Mouse (Mus musculus) spleen, adult 2 months (tissue): ENCODE measurements around the gene Pde6h. TPM values are rescaled to one million over a fixed set of nuclear protein-coding genes. Genes with fewer than 3 reads are reported as not detected.
A peak's percentile ranks its signal among the peaks of the same experiment; 100 is the strongest.

Experiments used
- DNase-seq, 2 experiments: peaks; one replicate each; pipeline versions ENCODE4 v3.0.0 to v3.0.0-alpha.2; 2012 to 2021; ENCODE audit warnings: low spot score in 2 of 2, low read depth in 1 of 2
- H3K27ac ChIP-seq: fragments of 200-500 bp; 2 replicates; pipeline ENCODE4 v1.5.1; 2012; ENCODE audit warnings: low read length, inconsistent platforms; ENCODE audit not compliant: insufficient read depth
- H3K27me3 ChIP-seq: fragments of 200-500 bp; 2 replicates; pipeline ENCODE4 v1.6.1; 2012; ENCODE audit warnings: mild to moderate bottlenecking, moderate library complexity, low read length, inconsistent platforms; ENCODE audit not compliant: control insufficient read depth, insufficient read depth
- H3K36me3 ChIP-seq: fragments of 200-500 bp; 2 replicates; pipeline ENCODE4 v1.6.1; 2012; ENCODE audit warnings: mild to moderate bottlenecking, low read length, inconsistent platforms; ENCODE audit not compliant: control insufficient read depth, insufficient read depth
- H3K4me1 ChIP-seq: fragments of 200-500 bp; 2 replicates; pipeline ENCODE4 v1.6.1; 2011; ENCODE audit warnings: inconsistent platforms; ENCODE audit not compliant: control insufficient read depth, insufficient read depth, insufficient read length
- H3K4me3 ChIP-seq: fragments of 200-500 bp; 2 replicates; pipeline ENCODE4 v1.5.1; 2011; ENCODE audit warnings: mild to moderate bottlenecking, inconsistent platforms; ENCODE audit not compliant: insufficient read depth, insufficient read length; ENCODE audit errors: extremely low read depth
- CTCF ChIP-seq: fragments of 200-500 bp; IDR thresholded peaks from 2 replicates; pipeline ENCODE4 v1.5.1; 2011; ENCODE audit warnings: mild to moderate bottlenecking, inconsistent platforms; ENCODE audit not compliant: insufficient read depth, insufficient read length, insufficient replicate concordance; ENCODE audit errors: extremely low read depth
- POLR2A ChIP-seq: fragments of 200-500 bp; IDR thresholded peaks from 2 replicates; pipeline ENCODE4 v1.6.1; 2011; ENCODE audit warnings: low read depth, low read length, inconsistent platforms
- WGBS: fragments of 180-500 bp; shearing (Covaris S2); methylation state at CpG from one replicate; pipeline ENCODE4 v1.1.7; 2018; 5-methylcytosine and 5-hydroxymethylcytosine counted together
- polyA plus RNA-seq: library from polyadenylated mRNA; depleted of rRNA; stranded (reverse); fragments of >200 nt; gene quantifications from 2 replicates; pipeline ENCODE4 v1.2.3, GENCODE M21; 2012

Pde6h gene
- polyA plus RNA-seq, 1 experiment, result 0.01 TPM

GRCm38 (mm10) chr6:136930677-136931076, 7.0 kb downstream of the Pde6h start:
- peak overlapping the region; percentile 84 for H3K27ac ChIP-seq
- H3K27me3 ChIP-seq, result no peaks in the 10 kb centered on the region
- peak overlapping the region; percentile 12; the same call in 1 of the 2 replicates for H3K4me3 ChIP-seq
- TF ChIP-seq CTCF, result no peak
- DNase-seq, result peak; percentile 81 to 82
- WGBS, result under 1% methylated on average over 12 of the region's 12 CpGs
- H3K36me3 ChIP-seq, result peaks cover 70% of the 10 kb centered on the region
- peaks cover 21% of the 10 kb centered on the region; the same call in 1 of the 2 replicates for H3K4me1 ChIP-seq

GRCm38 (mm10) chr6:136931246-136931645, 7.6 kb downstream of the Pde6h start:
- Histone ChIP-seq H3K4me1 (peaks cover 22% of the 10 kb centered on the region; the same call in 1 of the 2 replicates), H3K4me3 (no peak overlapping the region), H3K27me3 (no peaks in the 10 kb centered on the region), H3K36me3 (peaks cover 67% of the 10 kb centered on the region), H3K27ac (peak overlapping the region; percentile 84)
- no peak for DNase-seq
- TF ChIP-seq CTCF (no peak), POLR2A (no peak)
- 62% methylated on average over 13 of the region's 13 CpGs for WGBS

- H3K4me1 ChIP-seq, result peaks cover 22% of the 10 kb centered on the region; the same call in 1 of the 2 replicates
- TF ChIP-seq POLR2A (no peak), CTCF (no peak)
- WGBS, result 81% methylated on average over 7 of the region's 7 CpGs
- no peak overlapping the region for H3K4me3 ChIP-seq
- DNase-seq, result no peak
- no peak overlapping the region for H3K27ac ChIP-seq
- no peaks in the 10 kb centered on the region for H3K27me3 ChIP-seq
- H3K36me3 ChIP-seq, result peaks cover 44% of the 10 kb centered on the region
Observed at GRCm38 (mm10) chr6:136934068-136934467, 10.4 kb downstream of the Pde6h start.

GRCm38 (mm10) chr6:136935233-136935632, 11.6 kb downstream of the Pde6h start:
- Histone ChIP-seq H3K36me3 (peaks cover 39% of the 10 kb centered on the region), H3K4me3 (no peak overlapping the region), H3K27me3 (no peaks in the 10 kb centered on the region), H3K4me1 (peaks cover 22% of the 10 kb centered on the region; the same call in 1 of the 2 replicates), H3K27ac (0 out of 2 replicates have a peak overlapping the region, but pooled peaks have one; percentile 10)
- no peak for DNase-seq
- no peak for TF ChIP-seq POLR2A
- no peak for TF ChIP-seq CTCF
- 39% methylated on average over 3 of the region's 3 CpGs for WGBS

- H3K27ac ChIP-seq, result no peak overlapping the region
- no peaks in the 10 kb centered on the region for H3K27me3 ChIP-seq
- DNase-seq, result no peak
- no peak for TF ChIP-seq CTCF
- H3K4me3 ChIP-seq, result no peak overlapping the region
- H3K4me1 ChIP-seq, result peaks cover 16% of the 10 kb centered on the region; the same call in 1 of the 2 replicates
- WGBS, result 57% methylated on average over 9 of the region's 9 CpGs
- peaks cover 36% of the 10 kb centered on the region for H3K36me3 ChIP-seq
Observed at GRCm38 (mm10) chr6:136936361-136936760, 12.7 kb downstream of the Pde6h start.

GRCm38 (mm10) chr6:136937117-136937516, 13.5 kb downstream of the Pde6h start:
- H3K4me3 ChIP-seq, result peak overlapping the region; percentile 36
- TF ChIP-seq CTCF (no peak), POLR2A (no peak)

GRCm38 (mm10) chr6:136938331-136939126, 14.9 kb downstream of the Pde6h start:
- H3K27ac ChIP-seq, result peak overlapping the region; percentile 91
- peak overlapping the region; percentile 90 for H3K4me3 ChIP-seq
- WGBS, result 7% methylated on average over 18 of the region's 18 CpGs
- peaks cover 19% of the 10 kb centered on the region for H3K36me3 ChIP-seq
- DNase-seq, result peak in 1 of 2 experiments; percentile 60
- H3K27me3 ChIP-seq, result no peaks in the 10 kb centered on the region
- TF ChIP-seq POLR2A, result no peak
- TF ChIP-seq CTCF, result no peak
- peaks cover 17% of the 10 kb centered on the region; the same call in 1 of the 2 replicates for H3K4me1 ChIP-seq

More at GRCm38 (mm10) chr6:136937117-136937516, 13.5 kb downstream of the Pde6h start:
- H3K36me3 ChIP-seq, result peaks cover 29% of the 10 kb centered on the region
- peak overlapping the region; percentile 60; the same call in 1 of the 2 replicates for H3K27ac ChIP-seq
- WGBS, result 52% methylated on average over 3 of the region's 3 CpGs
- peaks cover 13% of the 10 kb centered on the region; the same call in 1 of the 2 replicates for H3K4me1 ChIP-seq
- no peaks in the 10 kb centered on the region for H3K27me3 ChIP-seq
- no peak for DNase-seq
